Mouse (Mus musculus) stomach, postnatal 0 days (tissue): ENCODE measurements at regions not wholly inside any gene's neighbourhood (a gene's known extent, or its start where the extent isn't known, plus 50 kb on each side); places are given as distances from the start of the nearest gene placed in this dataset.

Source experiments
- ATAC-seq: fragments of 200-750 bp; cut with Nextera tagmentation; 2 replicates; pipeline ENCODE4 v1.8.0; 2017; ENCODE audit not compliant: low FRiP score, low TSS enrichment
- DNase-seq: peaks from one replicate; pipeline ENCODE4 v3.0.0-alpha.2; 2016; ENCODE audit warnings: low spot score
- H3K27ac ChIP-seq: fragments of 300-500 bp; sonication (generic); replicated peaks from 2 replicates; pipeline ENCODE4 v1.5.1; 2014; ENCODE audit warnings: mild to moderate bottlenecking, control low read depth
- H3K27me3 ChIP-seq: fragments of 300-500 bp; sonication (generic); 2 replicates; pipeline ENCODE4 v1.6.1; 2014; ENCODE audit warnings: low read length; ENCODE audit not compliant: control insufficient read depth, insufficient read depth
- H3K36me3 ChIP-seq: fragments of 300-500 bp; sonication (generic); 2 replicates; pipeline ENCODE4 v1.6.1; 2014; ENCODE audit warnings: low read length, mixed read lengths; ENCODE audit not compliant: control insufficient read depth, insufficient read depth
- H3K4me1 ChIP-seq: fragments of 300-500 bp; sonication (generic); replicated peaks from 2 replicates; pipeline ENCODE4 v1.6.1; 2014; ENCODE audit warnings: antibody characterized with exemption; ENCODE audit not compliant: control insufficient read depth, insufficient read depth
- H3K4me2 ChIP-seq: fragments of 300-500 bp; sonication (generic); replicated peaks from 2 replicates; pipeline ENCODE4 v1.6.1; 2014; ENCODE audit warnings: low read depth, mild to moderate bottlenecking, control low read depth, moderate library complexity
- H3K4me3 ChIP-seq: fragments of 300-500 bp; sonication (generic); 2 replicates; pipeline ENCODE4 v1.5.1; 2014; ENCODE audit warnings: low read depth, low read length, control low read depth
- H3K9ac ChIP-seq: fragments of 300-500 bp; sonication (generic); 2 replicates; pipeline ENCODE4 v1.6.1; 2014; ENCODE audit warnings: mild to moderate bottlenecking, low read length, control low read depth, mixed read lengths
- H3K9me3 ChIP-seq: fragments of 300-500 bp; sonication (generic); 2 replicates; pipeline ENCODE4 v1.6.1; 2016; ENCODE audit warnings: low read length; ENCODE audit not compliant: control insufficient read depth
- CTCF ChIP-seq: IDR thresholded peaks from 2 replicates; pipeline ENCODE4 v1.5.1; 2016; ENCODE audit warnings: antibody characterized with exemption, low read depth, mild to moderate bottlenecking, moderate library complexity
- EP300 ChIP-seq: optimal IDR thresholded peaks from 2 replicates; pipeline ENCODE3; 2016; ENCODE audit warnings: antibody characterized with exemption
- WGBS: fragments of 180-500 bp; shearing (Covaris S2); extraction: QIAGEN DNeasy Blood & Tissue Kit; methylation state at CpG from one replicate; pipeline ENCODE4 v1.1.7; 2014; 5-methylcytosine and 5-hydroxymethylcytosine counted together

- Histone ChIP-seq H3K9me3 (no peaks in the 10 kb centered on the region), H3K36me3 (no peaks in the 10 kb centered on the region), H3K27ac (no peak overlapping the region), H3K4me3 (no peak overlapping the region), H3K4me2 (no peak overlapping the region), H3K4me1 (no peaks in the 10 kb centered on the region), H3K27me3 (no peaks in the 10 kb centered on the region), H3K9ac (no peak overlapping the region)
- no peak for DNase-seq
- WGBS, result 77% methylated on average over 1 of the region's 1 CpGs
- no peak for ATAC-seq
- no peak for TF ChIP-seq CTCF
- no peak for TF ChIP-seq EP300
Measured at GRCm38 (mm10) chr1:57296186-57296585, 81.2 kb upstream of the 1700066M21Rik start.

DNA sequence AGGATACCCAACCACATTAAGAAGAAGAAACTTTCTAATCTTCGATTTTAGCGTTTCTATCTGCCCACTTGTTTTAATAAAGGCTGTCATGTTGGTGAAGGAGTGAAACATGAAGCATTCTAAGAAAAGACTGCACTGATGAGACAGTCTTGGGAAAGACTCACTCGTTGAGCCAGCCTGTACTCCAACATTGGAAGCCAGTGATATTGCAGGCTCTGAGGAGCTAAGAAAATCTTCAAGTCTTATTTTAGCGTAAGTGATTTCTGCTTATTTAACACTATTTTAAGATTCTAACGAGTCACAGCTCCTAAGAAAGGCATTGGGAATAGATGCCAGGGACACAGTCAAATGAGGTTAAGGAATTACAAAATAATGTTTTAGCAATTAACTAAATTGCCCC, 78.9 kb upstream of the 1700066M21Rik start:
- H3K4me3 ChIP-seq, result no peak overlapping the region
- no peak overlapping the region for H3K27ac ChIP-seq
- no peaks in the 10 kb centered on the region for H3K27me3 ChIP-seq
- H3K4me1 ChIP-seq, result no peaks in the 10 kb centered on the region
- H3K36me3 ChIP-seq, result no peaks in the 10 kb centered on the region
- H3K4me2 ChIP-seq, result no peak overlapping the region
- TF ChIP-seq CTCF (no peak), EP300 (no peak)
- DNase-seq, result no peak
- no peak for ATAC-seq
- no peak overlapping the region for H3K9ac ChIP-seq
- WGBS, result 70% methylated on average over 5 of the region's 5 CpGs
- no peaks in the 10 kb centered on the region for H3K9me3 ChIP-seq

DNA sequence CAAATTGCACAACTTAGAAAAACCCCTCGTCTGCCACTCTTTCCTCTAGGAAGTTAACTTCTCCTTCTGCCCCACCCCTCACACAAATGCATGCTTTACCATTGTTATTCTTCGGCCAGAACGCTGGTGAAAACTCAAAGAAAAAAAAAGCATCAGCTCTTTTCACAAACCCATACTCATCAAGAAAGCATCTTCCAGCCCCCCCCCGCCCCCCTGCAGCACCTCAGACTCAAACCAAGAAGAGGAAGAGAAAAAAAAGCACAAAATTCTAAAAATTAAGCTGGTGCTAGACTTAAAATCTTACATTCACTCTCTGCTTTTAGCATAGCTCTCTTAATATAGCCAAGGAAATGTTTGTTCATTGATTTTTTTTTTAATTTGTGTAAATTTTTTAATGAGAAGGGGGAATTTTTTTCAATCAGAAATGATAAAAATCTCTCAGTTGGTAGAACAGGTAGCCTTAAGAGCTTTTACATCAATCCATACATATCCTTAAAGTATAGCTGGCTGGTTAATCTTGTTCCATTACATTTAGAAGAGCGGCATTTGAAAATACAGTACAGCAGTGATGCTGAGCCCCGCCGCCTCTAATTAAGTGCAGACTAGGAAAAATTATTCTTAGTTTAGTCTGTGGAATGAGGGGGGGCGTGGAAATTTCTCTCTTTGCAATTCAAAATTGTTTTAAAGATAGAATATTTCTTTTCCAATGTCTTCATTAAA, 76.0 kb upstream of the 1700066M21Rik start:
- 64% methylated on average over 8 of the region's 8 CpGs for WGBS
- no peak for ATAC-seq
- Histone ChIP-seq H3K4me2 (no peak overlapping the region), H3K4me3 (no peak overlapping the region), H3K27me3 (no peaks in the 10 kb centered on the region), H3K9ac (no peak overlapping the region), H3K4me1 (no peaks in the 10 kb centered on the region), H3K27ac (no peak overlapping the region), H3K9me3 (no peaks in the 10 kb centered on the region), H3K36me3 (no peaks in the 10 kb centered on the region)
- DNase-seq, result no peak
- TF ChIP-seq EP300, result no peak
- no peak for TF ChIP-seq CTCF

GRCm38 (mm10) chr1:57301980-57302331, 75.5 kb upstream of the 1700066M21Rik start:
- Histone ChIP-seq H3K4me3 (no peak overlapping the region), H3K9me3 (no peaks in the 10 kb centered on the region), H3K27ac (no peak overlapping the region), H3K4me2 (no peak overlapping the region), H3K4me1 (no peaks in the 10 kb centered on the region), H3K36me3 (no peaks in the 10 kb centered on the region), H3K9ac (no peak overlapping the region), H3K27me3 (no peaks in the 10 kb centered on the region)
- no peak for ATAC-seq
- DNase-seq, result no peak
- 65% methylated on average over 6 of the region's 6 CpGs for WGBS
- no peak for TF ChIP-seq CTCF
- no peak for TF ChIP-seq EP300

DNA sequence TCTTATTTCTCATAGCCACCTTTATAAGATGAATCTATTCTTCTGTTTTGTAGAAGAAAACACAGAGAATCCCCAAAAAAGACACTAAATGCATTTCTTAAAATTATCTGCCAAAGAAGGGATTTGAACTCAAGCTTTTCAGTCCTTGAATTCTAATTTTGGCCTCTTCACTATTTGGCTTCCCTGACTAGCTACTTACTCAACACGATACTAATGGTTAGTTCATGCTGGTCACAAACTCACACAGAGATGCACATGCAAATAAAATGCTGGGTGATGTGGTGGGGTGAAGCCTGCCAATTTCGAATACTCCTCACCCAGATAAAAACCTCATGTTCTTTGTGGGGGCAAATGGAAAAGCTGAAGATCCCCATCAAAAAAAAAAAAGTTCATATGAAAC, 72.7 kb upstream of the 1700066M21Rik start:
- Histone ChIP-seq H3K4me1 (no peaks in the 10 kb centered on the region), H3K27me3 (no peaks in the 10 kb centered on the region), H3K4me2 (no peak overlapping the region), H3K4me3 (no peak overlapping the region), H3K36me3 (no peaks in the 10 kb centered on the region), H3K27ac (no peak overlapping the region), H3K9ac (no peak overlapping the region), H3K9me3 (no peaks in the 10 kb centered on the region)
- DNase-seq (no peak), ATAC-seq (no peak)
- TF ChIP-seq CTCF (no peak), EP300 (no peak)
- 89% methylated on average over 2 of the region's 2 CpGs for WGBS

DNA sequence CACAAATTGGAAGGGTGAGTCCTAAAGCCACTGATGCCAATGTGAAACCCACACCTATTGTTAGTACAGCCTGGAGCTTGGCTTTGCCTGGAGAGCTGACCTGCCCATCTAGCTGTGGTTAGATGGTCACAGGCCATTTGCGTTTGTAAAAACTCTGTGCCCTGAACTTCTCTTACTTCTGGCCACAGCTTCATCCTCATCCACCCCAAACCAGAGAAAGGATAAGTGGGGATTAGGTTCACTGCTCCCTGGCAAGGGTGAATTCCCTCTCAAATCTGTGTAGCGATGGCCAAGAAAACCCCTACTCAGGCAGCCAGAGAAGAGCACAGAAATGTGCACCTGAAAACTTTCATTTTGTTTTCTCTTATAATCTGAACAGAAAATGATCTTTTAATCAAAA, 54.9 kb upstream of the 1700066M21Rik start:
- Histone ChIP-seq H3K4me1 (no peaks in the 10 kb centered on the region), H3K27ac (no peak overlapping the region), H3K4me3 (no peak overlapping the region), H3K27me3 (no peaks in the 10 kb centered on the region), H3K9me3 (no peaks in the 10 kb centered on the region), H3K36me3 (no peaks in the 10 kb centered on the region), H3K9ac (no peak overlapping the region), H3K4me2 (no peak overlapping the region)
- DNase-seq (no peak), ATAC-seq (no peak)
- TF ChIP-seq EP300 (no peak), CTCF (no peak)
- 97% methylated on average over 2 of the region's 2 CpGs for WGBS
